Mouse (Mus musculus): ENCODE measurements around the gene Il9r.
"Not testable (repeated sequence)": the region's sequence is repeated elsewhere in the genome, so short reads cannot be mapped to it uniquely, and the experiment has no call there.

The Il9r gene

DNA sequence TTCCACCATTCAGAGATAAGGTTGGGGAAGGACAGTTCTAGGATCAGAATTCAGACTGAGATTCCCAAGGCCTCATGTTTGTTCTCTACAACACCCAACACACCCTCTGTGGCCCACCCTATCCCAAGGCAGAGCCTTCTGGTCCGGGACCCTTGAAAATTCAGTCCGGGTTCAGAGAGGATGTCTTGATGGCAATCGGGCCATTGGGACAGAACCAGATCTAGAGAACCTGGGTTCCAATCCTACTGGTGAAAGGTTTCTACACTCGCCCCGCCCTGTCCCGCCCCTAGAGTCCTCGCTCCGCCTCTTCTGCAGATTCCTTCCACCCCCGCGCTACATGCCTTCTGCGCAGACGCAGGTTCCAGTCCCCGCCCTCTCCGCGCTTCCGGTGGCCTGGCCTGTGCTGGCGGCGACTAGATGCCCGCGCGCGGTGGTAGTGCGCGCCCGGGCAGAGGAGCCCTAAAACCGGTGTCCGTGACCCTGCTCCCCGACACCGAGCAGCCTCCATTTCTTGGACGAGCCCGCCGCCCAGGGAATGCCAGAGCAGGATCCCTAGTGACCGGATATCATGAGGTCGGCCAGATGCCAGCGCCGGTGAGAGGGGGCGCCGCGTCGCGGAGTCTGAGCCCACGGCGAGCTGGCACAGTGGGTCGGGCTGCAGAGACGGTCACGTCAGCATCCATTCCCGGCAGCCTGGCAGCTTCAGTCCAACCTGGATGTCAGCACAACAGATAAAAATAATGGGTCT is 26.2 kb upstream of the Il9r start, which contains the start of gene Mpg:
Gene Mpg (plus strand): TSS at position 382 of the 748 bp plus-strand sequence.
- DNase-seq (ENCODE audit: low read depth), result peak; percentile 94

DNA sequence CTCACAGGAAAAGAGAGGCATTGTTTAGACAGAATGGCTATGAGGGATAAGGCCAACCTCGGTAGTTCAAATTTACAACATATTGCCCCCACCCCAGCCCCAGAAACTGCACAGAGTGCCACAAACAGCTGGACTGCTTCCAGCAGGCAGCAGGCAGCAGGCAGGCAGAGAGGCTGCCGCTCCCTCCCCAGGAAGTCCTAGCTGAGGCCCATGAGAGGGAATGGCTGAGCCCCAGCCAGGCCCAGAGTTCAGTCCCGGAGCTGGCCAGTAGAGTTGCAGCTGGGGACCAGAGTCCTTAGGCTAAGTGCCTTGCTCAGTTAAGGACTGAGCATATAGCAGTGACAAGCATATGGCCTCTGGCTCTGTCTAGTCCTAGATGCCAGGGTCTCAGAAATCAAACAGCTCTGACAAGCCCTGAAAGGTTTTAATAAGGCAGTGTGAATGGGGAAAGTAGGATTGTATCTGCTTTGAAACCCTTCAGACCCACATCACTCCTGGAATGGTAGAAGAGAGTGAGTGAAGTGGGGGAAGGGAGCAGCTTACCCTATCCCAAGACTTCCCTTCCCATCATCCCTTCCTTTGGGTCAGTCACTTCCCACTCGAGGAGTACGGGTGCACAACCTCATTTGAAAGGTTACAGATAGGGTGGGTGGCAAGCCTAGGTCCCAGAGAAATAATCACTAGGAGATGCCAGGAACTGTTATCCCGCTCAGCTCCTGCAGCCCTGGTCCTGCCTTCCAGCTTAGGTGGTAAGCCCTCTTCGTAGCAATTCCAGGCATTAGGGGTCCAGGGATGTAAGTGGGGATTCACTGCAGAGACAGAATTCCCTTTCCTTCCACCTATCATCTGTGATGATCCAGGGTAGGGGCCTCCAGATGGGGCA is 25.4 kb upstream of the Il9r start:
- no peak for DNase-seq (ENCODE audit: low read depth)

DNA sequence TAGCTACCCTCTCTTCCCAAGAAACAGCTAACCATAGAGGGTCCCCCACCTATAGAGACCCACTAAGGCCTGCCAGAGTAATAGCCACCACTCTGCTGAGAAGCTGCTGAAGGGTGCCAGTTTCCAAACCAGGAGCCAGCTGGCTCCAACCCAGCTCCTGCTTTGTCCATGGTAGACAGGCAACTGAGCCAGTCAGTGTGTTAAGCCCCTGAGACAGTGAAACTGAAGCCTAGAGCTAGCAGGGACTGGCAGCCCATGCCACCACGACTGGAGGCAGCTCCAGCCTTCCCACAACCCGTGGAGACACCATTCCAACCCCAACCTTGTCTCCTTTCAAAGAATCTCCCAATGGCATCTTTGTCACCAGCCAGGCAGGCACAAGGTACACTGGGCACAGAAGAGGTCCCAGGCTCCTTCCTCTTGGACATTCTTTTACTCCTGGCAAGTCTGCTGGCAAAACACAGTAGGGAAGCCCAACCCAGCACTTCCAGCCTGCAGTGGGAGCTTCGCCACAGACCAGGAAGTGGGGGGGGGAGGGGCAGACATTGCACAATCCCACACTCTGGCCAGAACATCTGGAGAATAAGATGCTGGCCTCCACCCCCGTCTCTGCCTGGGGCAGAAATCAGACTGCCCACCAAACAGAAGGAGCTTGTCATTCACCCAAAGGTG is 24.5 kb upstream of the Il9r start:
- no peak for DNase-seq (ENCODE audit: low read depth)

DNA sequence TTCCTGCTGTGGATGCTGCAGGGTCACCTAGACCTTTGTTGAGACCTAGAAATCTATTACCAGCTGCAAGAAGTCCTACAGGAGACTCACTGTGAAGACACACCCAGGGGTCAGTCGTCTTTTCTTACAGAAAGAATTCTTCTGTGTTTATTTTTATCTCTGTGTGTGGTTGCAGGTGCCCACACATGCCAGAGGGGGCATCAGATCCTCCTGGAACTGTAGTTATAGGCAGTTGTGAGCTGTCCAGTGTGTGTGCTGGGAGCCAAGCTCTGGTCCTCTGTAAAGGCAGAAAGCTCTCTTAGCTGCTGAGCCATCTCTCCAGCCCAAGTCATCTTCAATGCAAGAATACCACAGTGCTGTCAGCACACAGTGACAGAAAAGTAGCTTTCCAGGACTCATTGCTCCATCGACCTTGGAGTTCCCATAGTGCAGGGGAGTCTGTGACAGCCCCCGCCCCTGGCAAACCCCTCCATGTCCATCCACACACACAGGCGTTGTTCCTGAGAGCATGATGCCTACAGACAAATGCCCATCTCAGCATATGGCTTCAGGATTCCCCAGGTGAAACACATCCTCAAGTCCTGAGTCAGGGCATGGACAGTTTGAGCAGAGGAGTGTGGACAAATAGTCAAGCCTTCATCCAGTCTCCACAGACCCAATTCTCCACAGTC is 23.4 kb upstream of the Il9r start:
- no peak for DNase-seq (ENCODE audit: low read depth)

DNA sequence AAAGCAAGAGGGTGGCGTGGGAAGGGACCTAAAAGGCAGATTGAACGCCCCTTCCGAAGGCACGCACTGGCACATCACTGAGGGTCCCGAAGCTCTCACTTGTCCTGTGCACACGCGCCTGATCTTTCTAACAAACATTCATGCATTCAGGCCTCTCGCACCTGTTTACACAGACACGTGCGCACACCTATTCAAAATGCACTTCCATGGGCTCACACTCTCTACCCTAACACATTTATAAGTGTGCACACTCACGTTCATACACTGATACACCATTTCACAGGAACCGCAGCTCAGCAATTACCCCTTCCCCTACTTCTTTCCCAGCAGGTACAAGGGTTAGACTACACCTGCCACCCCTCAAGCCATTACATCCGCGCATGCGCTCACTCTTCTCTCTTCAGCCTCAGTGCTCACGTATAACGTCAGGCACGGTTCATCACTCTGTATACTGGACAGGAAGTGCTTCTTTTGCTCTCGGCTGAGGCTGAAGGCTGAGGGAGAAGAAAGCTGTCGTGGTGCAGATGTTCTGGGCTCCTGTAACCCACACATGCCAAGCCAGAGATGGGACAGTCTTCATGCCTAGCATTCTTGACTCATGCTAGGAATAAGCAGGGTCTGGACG is 22.6 kb upstream of the Il9r start:
- peak; percentile 67 for DNase-seq (ENCODE audit: low read depth)

DNA sequence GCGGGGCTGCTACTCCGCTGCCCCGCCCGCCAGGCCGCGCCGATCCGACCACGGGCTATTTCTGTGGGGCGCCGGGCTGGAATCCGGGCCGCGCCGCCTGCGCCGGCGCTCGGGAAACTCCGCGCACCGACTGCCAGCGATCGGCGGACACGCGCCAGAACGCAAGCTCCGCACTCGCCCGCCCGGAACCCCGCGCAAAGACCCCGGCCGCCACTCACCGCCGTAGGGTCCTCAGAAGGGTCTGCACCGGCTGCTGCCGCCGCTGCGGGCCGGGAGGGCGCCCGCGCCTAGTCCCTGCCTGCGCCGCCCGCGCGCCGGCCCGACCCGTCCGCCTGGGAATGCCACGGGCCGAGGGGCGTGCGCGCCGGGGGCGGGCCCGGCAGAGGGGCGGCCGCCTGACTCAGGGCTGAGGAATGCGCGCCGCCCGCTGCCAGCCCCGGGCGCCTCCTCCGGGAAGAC is 21.9 kb upstream of the Il9r start, which contains the start of gene Rhbdf1:
Gene Rhbdf1 (minus strand): TSS at position 350 of the 459 bp plus-strand sequence.
- peak; percentile 43 for DNase-seq (ENCODE audit: low read depth)

DNA sequence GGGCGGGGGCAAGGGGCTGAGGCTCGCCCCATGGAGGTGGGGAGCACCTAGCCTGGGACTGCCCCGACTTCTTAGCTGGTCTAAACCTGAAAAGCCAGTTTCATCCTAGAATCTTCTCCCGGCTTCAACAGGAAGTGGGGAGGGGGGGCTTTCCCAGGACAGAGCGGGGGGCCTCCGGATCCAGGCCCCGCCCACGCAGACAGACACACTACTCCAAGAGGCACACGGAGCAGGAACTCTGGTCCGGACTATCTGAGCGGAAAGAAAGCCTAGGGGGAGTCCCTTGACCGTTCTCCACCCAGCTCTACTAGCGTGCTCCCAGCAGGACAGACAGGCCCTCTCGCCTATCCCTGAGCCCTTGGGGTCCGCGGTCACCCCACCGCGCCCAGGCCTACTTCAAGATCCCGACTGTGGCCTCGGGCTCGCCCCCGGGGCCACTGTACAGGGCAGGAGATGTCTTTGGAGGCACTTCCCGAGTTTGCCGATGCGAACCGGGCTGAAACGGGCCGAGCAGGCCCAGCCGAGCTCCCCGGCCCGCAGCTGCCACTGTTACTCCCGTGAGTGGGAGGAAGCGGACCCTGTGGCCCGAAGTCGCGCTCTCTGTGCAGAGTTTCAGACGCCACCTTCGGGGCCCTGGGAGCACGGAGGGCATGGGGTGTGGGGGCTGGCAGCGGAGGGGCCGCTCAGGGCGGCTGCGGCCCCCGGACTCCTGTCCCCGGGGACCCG is 21.3 kb upstream of the Il9r start:
- peak; percentile 50 for DNase-seq (ENCODE audit: low read depth)

DNA sequence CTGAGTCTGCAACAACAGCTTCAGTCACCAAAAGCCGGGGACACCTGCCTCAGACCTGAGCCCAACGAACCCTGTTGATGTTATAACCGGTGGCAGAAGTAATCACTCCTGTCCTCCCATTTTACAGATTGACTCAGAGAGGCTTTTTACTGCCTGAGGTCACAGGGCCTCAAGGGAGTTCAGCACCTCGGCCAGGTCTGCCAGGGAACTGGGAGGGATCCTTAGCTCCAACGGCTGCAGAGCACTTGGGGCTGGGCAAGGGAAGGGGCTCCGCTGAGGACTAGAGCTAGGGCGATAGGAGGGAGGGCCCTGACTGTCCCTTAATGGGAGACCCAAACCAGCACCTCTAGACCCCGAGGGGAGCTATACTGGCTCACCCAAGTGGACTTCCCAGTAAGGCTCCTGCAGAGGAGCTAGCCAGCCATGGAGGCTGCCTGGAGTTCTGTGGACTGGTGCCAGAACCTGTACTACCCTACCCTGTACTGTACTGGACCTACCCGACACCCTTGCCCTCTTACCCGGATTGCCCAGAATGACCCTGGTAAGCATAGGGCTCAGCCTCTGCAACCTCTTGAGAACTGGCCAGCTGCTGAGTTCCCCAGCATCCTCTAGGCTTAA is 20.6 kb upstream of the Il9r start:
- DNase-seq (ENCODE audit: low read depth), result no peak

DNA sequence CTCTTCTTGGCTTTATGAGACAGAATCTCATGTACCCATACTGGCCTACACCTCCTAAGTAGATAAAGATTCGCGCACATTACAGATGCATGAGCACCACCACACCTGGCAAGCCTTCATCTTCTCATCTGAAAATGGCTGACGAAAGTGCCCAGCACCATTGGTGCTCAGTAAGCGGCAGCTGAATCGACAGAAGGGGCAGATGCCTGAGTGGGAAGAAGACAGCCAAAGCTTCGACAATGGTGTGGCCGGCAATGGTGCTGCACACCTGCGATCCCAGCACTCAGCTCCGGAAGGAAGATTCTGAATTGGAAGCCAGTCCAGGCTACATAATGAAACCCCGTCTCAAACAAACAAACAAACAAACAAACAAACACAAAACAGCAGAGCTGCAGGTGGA is 19.2 kb upstream of the Il9r start:
- no peak for DNase-seq (ENCODE audit: low read depth)

DNA sequence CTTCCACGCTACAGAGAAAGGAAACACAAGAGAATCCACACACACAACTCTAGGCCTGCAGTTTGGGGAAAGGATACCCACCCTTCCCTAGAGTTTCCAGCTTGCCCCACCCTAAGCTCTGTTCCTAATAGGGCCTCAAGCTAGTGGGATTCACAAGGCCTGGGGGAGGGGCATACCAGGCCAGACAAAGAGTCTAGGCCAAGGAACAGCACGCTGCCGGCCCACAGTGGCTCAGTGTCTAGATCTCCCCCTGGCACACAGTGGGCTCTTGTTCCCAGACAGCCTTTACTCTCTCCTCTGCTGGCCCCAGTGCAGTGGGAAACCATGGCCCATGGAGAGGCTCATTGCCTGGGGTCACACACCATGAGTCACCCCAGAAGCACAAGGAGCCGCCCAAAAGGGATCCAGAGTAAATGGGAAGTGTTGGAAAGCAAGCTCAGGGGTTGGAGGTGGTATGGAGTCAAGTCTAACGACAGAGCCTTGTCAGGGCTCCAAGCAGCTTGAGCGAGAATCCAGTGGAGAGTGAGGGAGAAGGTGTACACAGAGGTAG is 18.5 kb upstream of the Il9r start:
- DNase-seq (ENCODE audit: low read depth), result no peak

DNA sequence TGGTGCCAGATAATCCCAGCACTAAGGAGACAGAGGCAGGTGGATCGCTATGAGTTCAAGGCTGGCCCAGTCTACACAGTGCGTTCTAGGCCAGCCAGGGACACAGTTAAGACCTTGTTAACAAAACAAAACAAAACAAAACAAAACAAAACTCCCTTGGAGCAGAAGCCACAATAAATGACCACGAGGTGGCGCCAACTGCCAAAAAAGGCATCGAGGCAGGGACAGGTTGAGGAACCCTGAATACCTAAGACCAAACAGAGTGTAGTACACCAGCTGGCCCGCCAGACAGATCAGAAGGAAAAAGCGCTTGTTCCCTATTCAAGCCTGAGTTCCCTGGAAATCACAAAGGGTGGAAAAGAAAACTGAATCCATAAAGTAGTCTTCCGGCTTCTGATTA is 16.8 kb upstream of the Il9r start:
- DNase-seq (ENCODE audit: low read depth), result peak; percentile 89

DNA sequence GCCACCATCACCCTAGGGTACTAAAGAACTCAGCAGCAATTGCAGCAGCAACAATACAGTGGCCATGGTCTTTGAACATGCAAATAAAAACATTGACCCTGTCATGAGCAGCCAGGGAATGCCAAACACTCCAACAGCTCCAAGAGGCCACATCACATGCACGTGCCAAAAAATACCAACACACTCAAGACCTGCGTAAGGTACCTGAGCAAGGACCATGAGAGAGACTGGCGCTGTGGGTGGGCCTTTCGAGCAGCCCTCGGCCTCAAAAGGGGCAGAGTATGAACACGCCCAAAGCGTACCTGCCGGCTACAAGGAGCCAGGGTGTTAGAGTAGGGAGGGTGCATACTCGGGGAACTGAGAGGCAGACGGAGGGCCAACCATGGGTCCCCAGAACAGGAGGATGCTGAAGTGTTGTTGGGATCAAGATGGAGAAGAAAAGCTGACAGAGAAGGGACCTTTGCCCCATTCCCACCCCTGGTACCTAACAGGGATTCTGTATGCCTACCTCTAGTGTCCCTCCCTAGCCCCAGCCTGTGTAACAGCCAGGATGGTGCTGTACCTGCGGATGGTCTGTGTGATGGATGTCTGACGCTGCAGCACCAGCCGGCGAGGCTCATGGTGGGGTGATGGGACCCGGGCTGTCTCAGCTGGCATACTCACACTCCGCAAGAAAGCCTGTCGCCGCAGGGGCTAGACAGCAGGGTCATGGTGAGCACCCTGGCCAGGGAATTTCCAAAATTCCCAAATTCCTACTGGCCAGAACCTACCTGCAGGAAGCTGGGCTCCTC is 15.5 kb upstream of the Il9r start:
- no peak for DNase-seq (ENCODE audit: low read depth)

DNA sequence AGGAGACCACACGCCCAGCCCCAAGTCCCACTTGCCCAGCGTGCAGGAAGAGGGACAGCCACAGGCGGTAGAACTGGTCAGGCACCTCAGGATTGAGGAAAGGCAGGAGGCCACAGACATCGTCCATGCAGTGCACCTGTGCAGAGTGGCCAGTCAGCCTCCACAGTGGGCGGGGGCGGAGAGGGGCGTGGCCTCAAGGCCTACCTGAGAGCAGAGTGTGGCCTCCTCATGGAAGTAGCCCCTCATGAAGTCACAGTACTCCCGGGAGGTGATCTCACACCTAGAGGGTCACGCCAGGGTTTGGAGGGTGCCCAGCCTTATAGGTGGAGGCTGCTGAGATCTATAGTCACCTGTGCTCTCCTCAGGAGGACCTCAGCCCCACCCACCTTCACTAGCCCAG is 10.5 kb upstream of the Il9r start:
- DNase-seq (ENCODE audit: low read depth), result no peak

DNA sequence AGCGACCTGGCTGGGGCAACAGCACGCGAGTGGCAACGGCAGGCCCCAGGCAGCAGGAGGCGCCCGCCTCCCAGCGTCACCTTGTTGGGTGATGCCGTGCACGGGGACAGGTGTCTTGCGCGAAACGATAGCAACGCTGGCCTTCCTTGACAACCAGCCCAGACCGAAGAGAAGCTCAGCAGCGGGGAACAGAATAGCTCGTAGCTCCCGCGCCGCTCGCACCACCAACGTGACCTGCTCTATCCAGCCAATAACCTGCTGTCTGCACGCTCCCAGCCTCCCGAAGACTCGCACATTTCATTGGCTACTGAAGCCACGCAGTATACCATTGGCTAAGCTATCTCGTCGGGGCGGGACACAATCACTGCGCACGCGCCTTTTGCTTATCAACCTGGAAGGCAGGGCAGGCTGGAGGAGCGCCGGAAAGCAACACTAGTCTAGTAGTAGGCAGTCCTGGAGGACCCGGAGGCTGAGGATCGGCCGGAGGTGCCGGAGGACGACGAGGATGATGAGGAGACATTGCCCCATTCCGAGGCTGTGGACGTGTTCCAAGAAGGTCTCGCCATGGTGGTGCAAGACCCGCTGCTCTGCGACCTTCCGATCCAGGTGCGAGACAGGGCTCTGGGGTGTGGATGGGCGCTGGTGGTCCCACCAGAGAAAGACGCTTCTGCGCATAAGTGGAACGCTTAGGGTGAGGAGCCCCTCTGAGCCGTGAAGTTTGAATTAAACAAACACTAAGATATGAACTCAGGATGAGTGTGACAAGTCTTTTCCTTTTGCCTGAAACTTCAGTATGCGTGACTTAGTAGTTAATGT is 5.2 kb upstream of the Il9r start, which contains the start of gene Snrnp25:
Gene Snrnp25 (plus strand): TSS at position 358 of the 816 bp plus-strand sequence.
- DNase-seq (ENCODE audit: low read depth), result peak; percentile 98

DNA sequence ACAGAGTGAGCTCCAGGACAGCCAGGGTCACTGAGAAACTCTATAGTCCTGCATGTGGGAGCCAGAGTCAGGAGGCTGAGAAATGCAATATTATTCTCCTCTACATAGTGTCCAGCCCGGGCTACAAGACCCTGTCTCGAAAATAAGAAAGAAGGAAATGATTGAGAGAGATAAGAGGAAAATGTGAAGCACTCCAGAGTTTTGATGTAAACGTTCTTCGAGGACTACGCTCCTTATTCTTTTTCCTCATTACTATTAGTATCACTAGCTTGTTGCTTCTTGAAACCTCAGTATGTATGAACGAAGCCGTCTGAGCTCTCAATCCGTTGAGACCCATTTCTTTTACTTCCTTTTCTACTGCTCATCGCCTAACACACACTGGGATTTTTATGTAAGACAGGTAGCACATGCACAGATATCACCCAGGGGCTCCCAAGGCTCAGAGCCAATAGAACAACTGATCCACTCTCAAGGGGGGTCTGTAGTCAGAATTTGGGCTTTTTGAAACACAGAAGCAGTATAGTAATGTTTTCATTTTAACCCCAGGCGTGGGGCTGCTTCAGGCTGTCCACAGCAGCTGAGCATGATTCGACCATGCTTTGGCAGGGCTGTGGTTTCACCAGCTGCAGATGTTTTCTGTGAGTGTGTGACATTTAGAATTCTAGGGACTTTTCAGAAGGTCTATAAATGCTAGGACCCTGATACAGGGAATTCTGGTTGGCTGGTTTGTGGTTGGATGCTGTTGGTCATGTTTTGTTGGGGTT is 2.0 kb upstream of the Il9r start:
- DNase-seq (ENCODE audit: low read depth), result no peak

DNA sequence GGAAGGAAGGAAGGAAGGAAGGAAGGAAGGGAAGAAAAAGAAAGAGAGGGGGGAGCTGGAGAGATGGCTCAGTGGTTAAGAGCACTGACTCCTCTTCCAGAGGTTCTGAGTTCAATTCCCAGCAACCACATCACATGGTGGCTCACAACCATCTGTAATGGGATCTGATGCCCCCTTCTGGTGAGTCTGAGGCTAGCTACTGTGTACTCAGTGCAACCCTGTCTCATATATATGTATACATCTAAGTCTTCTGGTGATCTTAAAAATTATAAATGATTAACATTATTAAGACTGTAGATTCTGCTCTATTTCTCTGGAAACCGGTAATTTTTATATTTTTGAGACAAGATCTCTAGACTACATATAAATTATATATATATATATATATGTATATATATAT is 913 bp upstream of the Il9r start:
- not testable (repeated sequence) for DNase-seq (ENCODE audit: low read depth)

DNA sequence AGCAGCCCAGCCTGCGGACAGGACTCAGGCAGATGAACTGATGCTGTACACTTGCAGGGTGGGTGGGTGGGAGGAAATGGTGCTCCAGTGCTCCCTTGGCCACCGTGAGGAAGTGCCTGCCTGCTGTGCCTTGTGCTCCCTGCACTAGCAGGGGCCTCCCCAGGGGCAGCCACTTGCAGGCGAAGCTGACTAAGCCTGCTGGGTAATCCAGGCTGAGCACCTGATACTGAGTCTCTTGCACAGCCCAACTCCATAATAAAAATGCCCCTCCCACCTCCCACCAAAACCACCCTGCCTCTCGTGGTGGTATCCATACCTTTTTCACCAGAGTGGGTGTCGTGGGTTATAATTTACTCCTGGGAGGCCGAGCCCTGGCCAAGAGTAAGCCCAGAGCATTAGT is 849 bp downstream of the Il9r start:
- no peak for DNase-seq (ENCODE audit: low read depth)

Data from naive thymus-derived CD4-positive, alpha-beta T cell, adult 2 months (primary cell).